Mouse (Mus musculus): ENCODE results near the gene Zbed6. TPM values are rescaled to one million over a fixed set of nuclear protein-coding genes. Genes with fewer than 3 reads are reported as not detected.
"Not testable (repeated sequence)": the region's sequence is repeated elsewhere in the genome, so short reads cannot be mapped to it uniquely, and the experiment has no call there.

The Zbed6 gene
- polyA plus RNA-seq, 1 experiment from 2014 or later: not detected

DNA sequence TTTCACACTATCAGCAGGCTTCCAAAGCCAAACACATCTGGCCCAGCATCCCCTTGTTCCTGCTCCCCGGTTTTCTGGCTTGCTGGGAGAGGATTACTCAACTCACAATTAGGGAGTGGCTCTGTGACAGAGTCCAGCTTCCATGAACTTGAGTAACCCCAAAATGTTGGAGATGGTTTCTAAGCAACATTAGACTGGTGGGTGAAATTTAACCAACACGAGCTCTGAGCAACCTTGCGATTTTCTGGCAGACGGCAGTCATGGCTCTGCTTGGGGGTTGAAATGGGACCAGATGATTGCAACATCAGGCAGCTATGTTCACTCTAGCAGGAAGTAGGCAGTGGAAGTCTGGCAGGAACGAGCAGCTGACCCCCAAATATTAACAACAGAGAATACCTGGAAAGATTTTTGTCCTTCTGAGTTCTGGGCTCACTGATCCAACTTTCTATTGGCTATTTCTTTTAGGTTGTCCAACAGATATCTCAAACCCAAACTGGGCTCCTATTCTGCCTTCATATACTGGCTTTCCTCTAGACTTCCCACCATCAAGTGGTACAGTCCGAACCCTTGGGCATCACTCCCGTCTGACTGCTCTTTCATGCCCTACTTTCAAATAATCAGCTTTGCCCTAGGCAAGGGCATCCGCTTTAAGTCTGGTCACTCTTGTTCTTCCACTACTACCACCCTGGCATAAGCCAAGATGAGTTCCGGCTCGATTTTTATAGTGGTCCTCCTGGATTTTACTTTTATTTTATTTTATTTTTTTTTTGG, 25.2 kb upstream of the Zbed6 start:
- H3K27me3 ChIP-seq: no peaks in the 10 kb centered on the region
- no peak overlapping the region for H3K4me2 ChIP-seq (replicated peaks)
- ATAC-seq (replicated peaks): no peak
- 84% methylated on average over 10 of the region's 10 CpGs for WGBS
- H3K27ac ChIP-seq (replicated peaks): no peak overlapping the region
- H3K36me3 ChIP-seq: no peaks in the 10 kb centered on the region
- no peak overlapping the region for H3K4me3 ChIP-seq
- no peaks in the 10 kb centered on the region for H3K4me1 ChIP-seq
- H3K9ac ChIP-seq (replicated peaks): no peak overlapping the region
- H3K9me3 ChIP-seq: no peaks in the 10 kb centered on the region

DNA sequence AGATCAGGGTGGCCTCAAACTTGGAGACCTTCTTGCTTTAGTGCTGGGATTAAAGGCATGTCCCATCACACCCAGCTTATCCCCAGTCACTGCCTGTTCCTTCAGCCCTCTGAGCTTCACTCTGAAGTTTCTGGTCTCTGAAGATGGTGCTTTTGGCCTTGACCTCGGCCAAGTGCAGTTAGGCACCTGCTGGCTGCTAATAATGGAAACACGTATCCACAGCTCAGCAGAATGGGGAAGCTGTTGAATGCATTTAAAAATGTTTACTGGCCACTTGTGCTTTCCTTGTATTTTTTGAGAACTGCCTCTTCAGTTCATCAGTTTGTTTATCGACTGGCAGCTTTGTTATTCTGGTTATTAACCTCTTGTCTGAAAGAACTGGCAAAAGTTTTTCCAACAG, 11.1 kb upstream of the Zbed6 start:
- Histone ChIP-seq H3K4me2 (replicated peaks) (no peak overlapping the region), H3K27me3 (no peaks in the 10 kb centered on the region), H3K4me1 (no peaks in the 10 kb centered on the region), H3K4me3 (no peak overlapping the region), H3K36me3 (no peaks in the 10 kb centered on the region), H3K9me3 (no peaks in the 10 kb centered on the region), H3K9ac (replicated peaks) (no peak overlapping the region), H3K27ac (replicated peaks) (no peak overlapping the region)
- no peak for ATAC-seq (replicated peaks)
- WGBS: 68% methylated on average over 3 of the region's 3 CpGs

GRCm38 (mm10) chr1:133671266-133671665, 10.6 kb upstream of the Zbed6 start:
- Histone ChIP-seq H3K27me3 (no peaks in the 10 kb centered on the region), H3K4me2 (replicated peaks) (no peak overlapping the region), H3K36me3 (no peaks in the 10 kb centered on the region), H3K9me3 (no peaks in the 10 kb centered on the region), H3K4me3 (no peak overlapping the region), H3K27ac (replicated peaks) (no peak overlapping the region), H3K4me1 (no peaks in the 10 kb centered on the region), H3K9ac (replicated peaks) (no peak overlapping the region)
- ATAC-seq (replicated peaks): no peak
- 95% methylated on average over 3 of the region's 3 CpGs for WGBS

DNA sequence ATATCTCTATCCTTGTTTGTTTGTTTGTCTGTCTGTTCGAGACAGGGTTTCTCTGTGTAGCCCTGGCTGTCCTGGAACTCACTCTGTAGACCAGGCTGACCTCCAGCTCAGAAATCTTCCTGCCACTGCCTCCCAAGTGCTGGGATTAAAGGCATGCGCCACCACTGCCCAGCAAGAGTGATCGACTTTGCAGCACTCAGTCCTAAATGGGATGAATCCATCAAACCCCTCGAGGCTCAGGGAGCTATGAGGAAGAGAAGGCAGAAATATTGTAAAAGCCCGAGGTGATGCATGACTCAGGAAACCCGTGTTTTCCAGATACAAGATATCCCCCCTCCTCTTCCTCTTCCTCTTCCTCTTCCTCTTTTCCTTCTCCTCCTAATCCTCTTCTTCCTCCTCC, 10.1 kb upstream of the Zbed6 start:
- no peak for ATAC-seq (replicated peaks)
- Histone ChIP-seq H3K4me1 (no peaks in the 10 kb centered on the region), H3K36me3 (no peaks in the 10 kb centered on the region), H3K27ac (replicated peaks) (no peak overlapping the region), H3K27me3 (no peaks in the 10 kb centered on the region), H3K9ac (replicated peaks) (no peak overlapping the region), H3K9me3 (no peaks in the 10 kb centered on the region), H3K4me3 (no peak overlapping the region), H3K4me2 (replicated peaks) (no peak overlapping the region)
- WGBS: 89% methylated on average over 6 of the region's 6 CpGs

DNA sequence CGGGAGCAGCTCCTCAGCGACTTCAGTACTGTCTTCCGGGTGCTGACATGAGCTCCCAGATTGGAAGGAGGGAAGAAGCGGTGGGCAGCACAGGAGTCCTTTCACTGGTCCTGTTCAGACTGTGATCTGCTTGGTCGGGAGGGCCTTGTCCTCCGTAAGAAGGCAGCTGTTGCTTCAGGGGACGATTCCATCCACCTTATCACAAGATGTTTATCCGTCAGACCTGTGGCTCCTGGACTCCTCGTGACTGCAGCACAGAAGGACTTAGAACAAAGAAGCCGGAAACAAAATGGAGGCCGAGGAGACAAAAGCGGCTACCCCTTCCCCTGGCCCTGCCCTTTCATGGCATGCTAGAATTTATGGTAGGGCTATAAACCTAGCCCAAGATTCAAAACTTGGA, 9.5 kb upstream of the Zbed6 start:
- Histone ChIP-seq H3K4me2 (replicated peaks) (no peak overlapping the region), H3K9me3 (no peaks in the 10 kb centered on the region), H3K9ac (replicated peaks) (no peak overlapping the region), H3K27me3 (no peaks in the 10 kb centered on the region), H3K4me3 (no peak overlapping the region), H3K36me3 (no peaks in the 10 kb centered on the region), H3K4me1 (no peaks in the 10 kb centered on the region), H3K27ac (replicated peaks) (no peak overlapping the region)
- 86% methylated on average over 12 of the region's 12 CpGs for WGBS
- no peak for ATAC-seq (replicated peaks)

- Histone ChIP-seq H3K4me3 (no peak overlapping the region), H3K27me3 (no peaks in the 10 kb centered on the region), H3K9ac (replicated peaks) (no peak overlapping the region), H3K27ac (replicated peaks) (no peak overlapping the region), H3K4me1 (no peaks in the 10 kb centered on the region), H3K9me3 (no peaks in the 10 kb centered on the region), H3K36me3 (no peaks in the 10 kb centered on the region), H3K4me2 (replicated peaks) (no peak overlapping the region)
- WGBS: 84% methylated on average over 3 of the region's 3 CpGs
- no peak for ATAC-seq (replicated peaks)
Observed at GRCm38 (mm10) chr1:133668618-133669017, 7.9 kb upstream of the Zbed6 start.

DNA sequence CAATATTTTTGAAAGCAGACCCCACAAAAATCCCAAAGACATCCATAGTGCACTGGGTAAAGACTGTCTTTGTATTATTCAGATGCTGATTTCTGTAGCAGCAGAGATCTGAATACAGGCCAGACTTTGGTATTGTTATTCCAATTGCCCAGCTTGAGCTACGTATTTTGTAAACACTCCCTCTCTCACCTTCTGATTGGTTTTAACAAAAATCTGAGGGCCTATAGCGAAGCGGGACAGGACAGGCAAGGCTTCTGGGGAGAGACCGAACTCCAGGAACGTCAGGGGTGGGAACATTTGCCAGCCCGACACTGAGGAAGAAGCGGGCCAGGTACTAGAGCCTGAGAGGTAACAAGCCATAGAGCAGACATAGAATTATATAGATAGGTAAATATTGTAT, 7.0 kb upstream of the Zbed6 start:
- Histone ChIP-seq H3K9ac (replicated peaks) (no peak overlapping the region), H3K4me3 (no peak overlapping the region), H3K27ac (replicated peaks) (no peak overlapping the region), H3K9me3 (no peaks in the 10 kb centered on the region), H3K36me3 (no peaks in the 10 kb centered on the region), H3K27me3 (no peaks in the 10 kb centered on the region), H3K4me2 (replicated peaks) (no peak overlapping the region), H3K4me1 (no peaks in the 10 kb centered on the region)
- no peak for ATAC-seq (replicated peaks)
- 15% methylated on average over 7 of the region's 7 CpGs for WGBS

DNA sequence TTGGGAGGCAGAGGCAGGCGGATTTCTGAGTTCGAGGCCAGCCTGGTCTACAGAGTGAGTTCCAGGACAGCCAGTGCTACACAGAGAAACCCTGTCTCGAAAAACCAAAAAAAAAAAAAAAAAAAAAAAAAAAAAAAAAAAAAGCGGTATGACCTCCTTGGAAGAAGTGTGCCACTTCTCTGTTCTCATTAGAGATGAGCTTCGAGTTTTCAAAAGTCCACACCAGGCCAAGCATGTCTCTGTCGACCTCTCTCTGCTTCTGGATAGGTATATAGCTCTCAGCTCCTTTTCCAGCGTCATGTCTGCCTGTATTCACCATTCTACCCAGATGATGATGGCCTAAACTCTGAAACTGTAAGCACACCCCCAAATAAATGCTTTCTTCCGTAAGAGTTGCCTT, 5.0 kb upstream of the Zbed6 start:
- H3K27me3 ChIP-seq; H3K36me3 ChIP-seq; H3K4me1 ChIP-seq; H3K27ac ChIP-seq (replicated peaks); H3K4me2 ChIP-seq (replicated peaks); ATAC-seq (replicated peaks); H3K9ac ChIP-seq (replicated peaks); H3K4me3 ChIP-seq; H3K9me3 ChIP-seq: not testable (repeated sequence)
- WGBS: 83% methylated on average over 7 of the region's 8 CpGs

GRCm38 (mm10) chr1:133664203-133664970, 3.7 kb upstream of the Zbed6 start:
- Histone ChIP-seq H3K36me3 (0 out of 2 replicates have a peak, but pooled peaks cover under 1% of the 10 kb centered on the region), H3K27me3 (no peaks in the 10 kb centered on the region), H3K4me1 (peaks cover 11% of the 10 kb centered on the region), H3K9me3 (no peaks in the 10 kb centered on the region), H3K4me3 (no peak overlapping the region), H3K4me2 (replicated peaks) (no peak overlapping the region), H3K27ac (replicated peaks) (no peak overlapping the region), H3K9ac (replicated peaks) (no peak overlapping the region)
- no peak for ATAC-seq (replicated peaks)
- WGBS: 65% methylated on average over 11 of the region's 11 CpGs

DNA sequence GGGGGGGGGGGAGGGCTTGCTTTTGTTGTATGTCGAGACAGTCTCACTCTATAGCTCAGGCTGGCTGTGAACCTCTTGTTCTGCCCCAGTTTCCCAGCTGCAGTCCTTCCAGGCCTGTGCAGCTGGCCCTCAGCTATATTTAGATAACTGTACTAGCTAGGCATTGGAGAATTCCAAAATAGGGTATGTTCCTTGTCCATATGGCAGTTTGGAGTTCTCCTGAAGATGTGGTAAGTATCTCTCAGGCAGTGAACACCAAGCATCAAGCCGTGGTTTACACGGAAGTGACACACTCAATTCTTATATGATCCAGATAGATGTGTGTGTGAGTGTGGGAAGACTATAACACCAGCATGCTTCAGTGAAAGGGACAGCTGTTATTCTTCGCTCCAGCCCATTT, 2.7 kb upstream of the Zbed6 start:
- Histone ChIP-seq H3K9ac (replicated peaks) (no peak overlapping the region), H3K4me1 (peaks cover 21% of the 10 kb centered on the region), H3K4me2 (replicated peaks) (no peak overlapping the region), H3K27me3 (no peaks in the 10 kb centered on the region), H3K9me3 (no peaks in the 10 kb centered on the region), H3K4me3 (no peak overlapping the region), H3K36me3 (peaks cover 7% of the 10 kb centered on the region), H3K27ac (replicated peaks) (no peak overlapping the region)
- ATAC-seq (replicated peaks): no peak
- 80% methylated on average over 4 of the region's 4 CpGs for WGBS

DNA sequence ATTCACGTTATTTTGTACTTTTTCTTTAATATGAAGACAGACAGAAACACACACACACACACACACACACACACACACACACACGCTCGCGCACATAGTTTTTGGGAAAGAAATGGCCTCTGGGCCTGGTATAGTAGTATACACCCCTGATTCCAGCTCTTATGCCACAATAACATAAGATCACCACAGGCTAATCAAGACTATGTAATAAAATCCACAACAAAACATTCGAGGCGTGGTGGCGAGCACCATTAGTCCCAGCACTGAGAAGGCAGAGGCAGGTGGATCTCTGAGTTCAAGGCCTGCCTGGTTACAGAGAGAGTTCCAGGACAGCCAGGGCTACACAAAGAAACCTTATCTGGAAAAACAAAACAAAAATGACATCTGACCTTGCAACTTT, 2.3 kb upstream of the Zbed6 start:
- ATAC-seq (replicated peaks): no peak
- no peak overlapping the region for H3K27ac ChIP-seq (replicated peaks)
- no peaks in the 10 kb centered on the region for H3K27me3 ChIP-seq
- peaks cover 12% of the 10 kb centered on the region for H3K36me3 ChIP-seq
- H3K4me3 ChIP-seq: no peak overlapping the region
- no peaks in the 10 kb centered on the region for H3K9me3 ChIP-seq
- H3K9ac ChIP-seq (replicated peaks): no peak overlapping the region
- H3K4me2 ChIP-seq (replicated peaks): no peak overlapping the region
- WGBS: 95% methylated on average over 7 of the region's 7 CpGs
- peaks cover 26% of the 10 kb centered on the region for H3K4me1 ChIP-seq

GRCm38 (mm10) chr1:133661203-133661933, 683 bp upstream of the Zbed6 start, which contains the start of gene Gm38394:
Gm38394 (minus strand) TSS chr1:133661318.
- H3K27me3 ChIP-seq: no peaks in the 10 kb centered on the region
- H3K4me1 ChIP-seq: peaks cover 42% of the 10 kb centered on the region
- H3K36me3 ChIP-seq: peaks cover 19% of the 10 kb centered on the region
- H3K9me3 ChIP-seq: no peaks in the 10 kb centered on the region
- H3K27ac ChIP-seq (replicated peaks): peak within 1 kb of the TSS; percentile 84
- peak within 1 kb of the TSS; percentile 68 for H3K4me2 ChIP-seq (replicated peaks)
- ATAC-seq (replicated peaks): peak; percentile 99
- peak within 1 kb of the TSS; percentile 68 for H3K9ac ChIP-seq (replicated peaks)
- WGBS: 2% methylated on average over 26 of the region's 26 CpGs
- H3K4me3 ChIP-seq: peak within 1 kb of the TSS; percentile 67

Measured in forebrain, embryonic 15.5 days (tissue).